Mouse (Mus musculus): ENCODE data around the gene Galnt11.

GRCm38 (mm10) chr5:25245806-25246472 lies 24.2 kb downstream of the Galnt11 start:
- TF ChIP-seq ZC3H11A (IDR thresholded peaks at IDR 0.05; ENCODE audit: borderline replicate concordance, low read depth, low read length) (no peak), ZNF384 (IDR thresholded peaks at IDR 0.05; ENCODE audit: low read depth, low read length) (no peak), HCFC1 (IDR thresholded peaks at IDR 0.05; ENCODE audit: borderline replicate concordance, insufficient read depth, low read length) (no peak)

Measured in ES-E14 (cell line).